Mouse (Mus musculus): Measurements from ENCODE around the gene D630003M21Rik.

Gene D630003M21Rik

GRCm38 (mm10) chr2:158228670-158229502, at the start of gene D630003M21Rik:
TSS of gene D630003M21Rik (minus strand) at chr2:158229222.
- DNase-seq (ENCODE audit: low spot score), result peak; percentile 69

DNA sequence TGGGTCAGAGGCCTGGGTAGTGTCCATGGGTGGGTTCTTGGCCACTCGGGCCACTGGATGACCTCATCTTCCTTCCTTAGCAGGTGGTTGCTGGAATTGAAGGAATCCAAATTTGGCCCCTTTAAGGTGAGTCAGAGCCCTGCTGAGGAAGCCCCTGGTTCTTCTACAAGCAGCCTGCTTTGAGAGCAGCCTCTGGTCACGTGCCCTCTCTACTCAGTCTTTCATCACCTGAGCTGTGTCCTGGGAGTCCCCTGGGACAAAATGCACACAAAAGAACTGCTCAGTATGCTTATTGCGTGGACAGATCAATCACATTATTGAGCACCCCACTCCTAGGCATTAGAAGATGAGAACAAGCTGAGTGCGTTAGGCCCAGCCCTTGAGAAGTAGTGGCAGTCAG, 47.9 kb upstream of the D630003M21Rik start:
- DNase-seq (ENCODE audit: low spot score), result no peak

DNA sequence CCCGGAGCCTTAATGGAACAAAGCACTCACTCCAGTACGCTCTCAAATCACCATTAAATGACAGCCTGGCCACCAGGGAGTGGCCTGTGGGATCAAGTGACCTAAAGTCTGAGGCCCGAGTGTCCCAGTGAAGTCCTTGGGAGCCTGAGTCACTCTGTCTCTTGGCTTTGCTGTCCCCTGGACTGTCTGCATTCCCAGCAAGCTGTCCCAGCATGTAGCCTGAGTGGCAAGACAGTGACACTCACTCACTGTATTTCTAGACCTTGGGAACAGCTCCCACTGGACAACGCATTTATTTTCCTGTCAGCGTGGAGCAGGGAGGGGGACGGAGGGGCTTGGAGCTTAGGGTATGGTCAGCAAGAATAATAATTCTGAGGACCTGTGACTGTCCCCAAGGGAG, 47.4 kb upstream of the D630003M21Rik start:
- DNase-seq (ENCODE audit: low spot score), result no peak

GRCm38 (mm10) chr2:158275811-158276210, 46.8 kb upstream of the D630003M21Rik start:
- no peak for DNase-seq (ENCODE audit: low spot score)

- DNase-seq (ENCODE audit: low spot score), result no peak
Observed at GRCm38 (mm10) chr2:158275349-158275748, 46.3 kb upstream of the D630003M21Rik start.

DNA sequence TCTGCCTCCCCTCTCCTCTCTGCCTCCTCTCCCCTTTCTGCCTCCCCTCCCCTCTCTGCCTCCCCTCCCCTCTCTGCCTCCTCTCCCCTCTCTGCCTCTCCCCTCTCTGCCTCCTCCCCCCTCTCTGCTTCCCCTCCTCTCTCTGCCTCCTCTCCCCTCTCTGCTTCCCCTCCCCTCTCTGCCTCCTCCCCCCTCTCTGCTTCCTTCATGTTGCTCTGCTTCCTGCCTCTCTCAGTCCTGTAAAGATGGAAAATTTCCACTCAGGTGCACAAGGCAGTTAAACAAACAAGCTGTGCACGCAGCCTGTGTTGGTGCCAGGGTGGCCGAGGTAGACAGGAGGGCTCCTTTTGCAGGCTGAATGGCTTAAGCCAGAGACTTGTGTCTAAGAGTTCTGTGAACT, 44.6 kb upstream of the D630003M21Rik start:
- DNase-seq (ENCODE audit: low spot score), result peak; percentile 29

DNA sequence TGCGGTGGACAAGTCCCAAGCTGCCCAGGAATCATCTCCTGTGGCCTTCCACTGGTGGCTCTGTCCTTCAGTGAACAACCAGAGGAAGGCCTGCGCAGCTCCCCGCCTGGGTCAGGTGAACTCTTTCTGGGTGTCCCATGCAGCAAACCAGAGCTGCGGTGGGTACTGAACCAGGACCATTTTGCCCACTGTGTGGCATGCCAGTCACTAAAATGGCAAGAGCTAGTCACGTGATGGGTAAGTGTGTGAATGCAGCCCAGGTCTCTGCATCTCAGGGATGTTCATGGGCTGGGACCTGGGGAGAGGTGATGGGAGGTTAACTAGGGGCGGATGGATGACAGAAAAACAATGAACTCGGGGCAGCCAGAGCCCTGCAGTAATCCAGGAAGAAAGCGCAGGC, 41.0 kb upstream of the D630003M21Rik start:
- no peak for DNase-seq (ENCODE audit: low spot score)

GRCm38 (mm10) chr2:158264877-158265276, 35.9 kb upstream of the D630003M21Rik start:
- no peak for DNase-seq (ENCODE audit: low spot score)

DNA sequence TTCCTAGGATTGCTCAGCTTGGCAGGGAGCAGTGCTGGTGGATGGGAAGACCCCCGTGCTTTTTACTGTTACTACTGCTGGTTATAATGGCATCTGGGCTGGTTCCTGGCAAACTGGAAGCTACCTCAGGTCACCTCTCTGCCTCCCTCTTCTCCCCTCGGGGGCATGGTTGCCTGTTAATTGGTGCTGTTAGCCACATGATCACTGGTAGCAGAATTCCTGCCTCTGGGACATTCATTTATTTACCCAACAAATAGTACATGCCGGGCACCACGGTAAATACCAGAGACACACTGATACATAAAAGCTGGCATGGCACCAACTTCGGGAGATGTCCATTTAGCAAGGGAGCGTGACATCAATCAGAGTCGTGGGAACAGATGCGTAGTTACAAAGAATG, 30.5 kb upstream of the D630003M21Rik start:
- DNase-seq (ENCODE audit: low spot score), result no peak

- peak; percentile 85 for DNase-seq (ENCODE audit: low spot score)
Observed at GRCm38 (mm10) chr2:158258781-158259180, 29.8 kb upstream of the D630003M21Rik start.

- no peak for DNase-seq (ENCODE audit: low spot score)
Observed at GRCm38 (mm10) chr2:158258005-158258418, 29.0 kb upstream of the D630003M21Rik start, which contains the start of gene Bpi. TSS of gene Bpi (plus strand) at chr2:158258094.

GRCm38 (mm10) chr2:158256894-158257293, 27.9 kb upstream of the D630003M21Rik start:
- peak; percentile 35 for DNase-seq (ENCODE audit: low spot score)

DNA sequence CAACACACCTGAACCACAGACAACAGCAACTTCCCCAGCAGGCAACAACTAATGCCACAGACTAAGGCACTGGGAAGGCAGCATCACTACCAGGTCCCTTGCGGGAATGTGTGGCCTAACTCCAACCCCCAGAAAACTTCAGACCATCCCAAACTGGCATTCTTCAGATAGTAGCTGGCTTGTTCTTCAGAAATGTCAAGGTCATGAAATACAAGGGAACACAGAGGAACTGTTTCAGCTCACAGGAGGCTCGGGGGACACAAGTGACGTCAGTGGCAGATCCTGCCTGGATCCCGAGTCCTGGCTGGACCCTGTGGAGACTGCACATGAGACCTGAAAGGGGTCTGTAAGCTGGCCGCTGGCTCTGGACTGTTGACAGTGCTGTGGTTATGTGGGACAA, 24.8 kb upstream of the D630003M21Rik start:
- no peak for DNase-seq (ENCODE audit: low spot score)

GRCm38 (mm10) chr2:158250558-158250957, 21.5 kb upstream of the D630003M21Rik start:
- DNase-seq (ENCODE audit: low spot score), result no peak

DNA sequence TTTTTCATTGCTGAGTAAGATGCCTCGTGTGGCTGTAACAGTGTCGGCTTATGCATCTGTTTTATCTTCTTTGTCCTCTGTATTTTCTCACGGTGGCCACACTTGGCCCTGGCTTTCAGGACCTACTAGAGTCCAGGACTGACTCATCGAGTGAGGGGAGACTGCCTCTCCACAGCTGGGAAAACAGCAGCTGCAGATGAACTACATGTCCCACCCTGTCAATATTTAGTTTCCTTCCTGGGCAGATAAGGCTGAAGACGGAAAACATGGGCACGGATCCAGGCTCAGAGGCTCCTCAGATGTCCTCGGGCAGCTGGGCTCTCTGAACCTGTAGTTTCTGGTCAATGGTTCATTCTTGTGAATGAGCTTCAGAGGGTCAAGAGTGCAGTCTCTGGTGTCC, 19.3 kb upstream of the D630003M21Rik start:
- no peak for DNase-seq (ENCODE audit: low spot score)

GRCm38 (mm10) chr2:158247852-158248251, 18.8 kb upstream of the D630003M21Rik start:
- no peak for DNase-seq (ENCODE audit: low spot score)

- no peak for DNase-seq (ENCODE audit: low spot score)
Observed at GRCm38 (mm10) chr2:158245072-158245817, 16.2 kb upstream of the D630003M21Rik start.

DNA sequence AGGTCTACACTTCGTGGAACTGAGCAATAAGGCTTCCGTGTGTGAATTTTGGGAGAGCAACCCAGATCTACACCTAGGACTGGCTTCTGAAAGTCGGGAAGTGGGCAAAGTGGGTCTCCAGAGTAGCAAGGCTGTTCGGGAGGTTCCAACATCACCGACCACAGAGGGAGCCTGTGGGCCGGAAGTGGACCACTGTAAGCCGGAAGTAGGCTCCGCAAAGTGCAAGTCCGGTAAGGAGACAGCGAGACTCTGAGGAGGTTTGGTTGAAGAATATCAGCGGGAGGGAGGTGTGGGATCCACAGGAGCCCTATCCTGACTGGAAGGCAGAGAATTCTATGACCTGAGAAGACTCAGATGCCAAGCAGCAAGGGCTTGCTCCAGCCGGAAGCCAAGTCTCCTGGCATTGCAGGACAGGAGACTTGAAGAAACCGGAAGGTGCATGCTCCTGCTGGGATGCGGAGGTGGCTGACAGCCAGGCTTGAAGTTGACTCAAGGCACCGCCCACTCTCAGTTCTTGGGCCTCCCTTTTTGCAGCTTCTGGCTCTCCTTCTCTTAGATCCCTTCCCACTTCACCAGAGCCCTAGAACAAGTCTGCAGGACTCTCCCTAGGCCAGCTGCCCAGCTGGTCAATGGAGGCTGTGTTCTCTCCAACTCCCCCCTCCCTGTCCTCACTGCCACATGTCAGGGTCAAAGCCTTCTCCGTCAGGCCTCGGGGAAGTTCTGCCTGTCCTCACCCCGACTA, 14.3 kb upstream of the D630003M21Rik start:
- no peak for DNase-seq (ENCODE audit: low spot score)

GRCm38 (mm10) chr2:158242170-158242896, 13.3 kb upstream of the D630003M21Rik start:
- no peak for DNase-seq (ENCODE audit: low spot score)

DNA sequence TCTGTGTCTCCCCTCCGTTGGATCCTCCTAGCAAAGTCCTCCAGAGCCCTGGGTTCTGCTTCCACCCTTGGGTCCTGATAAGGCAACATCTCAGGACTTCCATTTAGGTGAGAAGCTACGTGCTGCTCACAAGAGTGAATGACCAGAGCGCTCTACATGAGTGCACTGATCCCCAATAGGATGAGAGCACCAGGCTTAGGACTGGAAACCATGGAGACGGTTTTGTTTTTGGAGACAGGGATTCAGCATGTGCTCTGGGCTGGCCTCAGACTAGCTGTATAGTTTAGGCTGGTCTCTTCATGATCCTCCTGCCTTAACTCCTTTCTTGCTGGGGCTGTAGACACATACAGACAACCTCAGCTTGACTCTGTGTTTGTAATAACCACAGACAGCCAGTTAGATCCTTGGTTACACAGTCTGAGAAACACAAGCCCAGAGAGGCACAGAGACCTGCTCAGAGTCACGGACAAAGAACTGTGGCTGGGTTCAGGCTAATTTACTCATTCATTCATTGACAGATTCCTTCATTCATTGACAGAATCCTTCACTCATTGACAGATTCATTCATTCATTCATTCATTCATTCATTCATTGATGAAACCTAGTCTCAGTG, 12.2 kb upstream of the D630003M21Rik start:
- DNase-seq (ENCODE audit: low spot score), result no peak

GRCm38 (mm10) chr2:158238101-158238500, 9.1 kb upstream of the D630003M21Rik start:
- no peak for DNase-seq (ENCODE audit: low spot score)
